Mouse (Mus musculus) heart, postnatal 0 days (tissue): ENCODE measurements around the gene Il27. TPM values are rescaled to one million over a fixed set of nuclear protein-coding genes. Genes with fewer than 3 reads are reported as not detected.

Source experiments
- ATAC-seq: fragments of 200-750 bp; cut with Nextera tagmentation; 2 replicates; pipeline ENCODE4 v1.8.0; 2017; ENCODE audit warnings: low read depth, moderate number of reproducible peaks, moderate library complexity; ENCODE audit not compliant: insufficient read depth
- DNase-seq: peaks from one replicate; pipeline ENCODE4 v3.0.0-alpha.2; 2016; ENCODE audit warnings: low spot score
- H3K27ac ChIP-seq: fragments of 300-500 bp; sonication (generic); 2 replicates; pipeline ENCODE4 v1.5.1; 2014; ENCODE audit warnings: low read depth, mild to moderate bottlenecking
- H3K27me3 ChIP-seq: fragments of 300-500 bp; sonication (generic); 2 replicates; pipeline ENCODE4 v1.6.1; 2014; ENCODE audit warnings: low read length, mixed read lengths; ENCODE audit not compliant: control insufficient read depth, insufficient read depth
- H3K36me3 ChIP-seq: fragments of 300-500 bp; sonication (generic); replicated peaks from 2 replicates; pipeline ENCODE4 v1.6.1; 2014; ENCODE audit warnings: low read length, mixed read lengths; ENCODE audit not compliant: control insufficient read depth, insufficient read depth
- H3K4me1 ChIP-seq: fragments of 300-500 bp; sonication (generic); 2 replicates; pipeline ENCODE4 v1.6.1; 2014; ENCODE audit warnings: antibody characterized with exemption; ENCODE audit not compliant: control insufficient read depth, insufficient read depth
- H3K4me2 ChIP-seq: fragments of 300-500 bp; sonication (generic); 2 replicates; pipeline ENCODE4 v1.6.1; 2014; ENCODE audit warnings: low read depth, mild to moderate bottlenecking, low read length, moderate library complexity
- H3K4me3 ChIP-seq: fragments of 300-500 bp; sonication (generic); 2 replicates; pipeline ENCODE4 v1.5.1; 2014; ENCODE audit warnings: low read depth, low read length
- H3K9ac ChIP-seq: fragments of 300-500 bp; sonication (generic); replicated peaks from 2 replicates; pipeline ENCODE4 v1.6.1; 2014; ENCODE audit warnings: low read depth, low read length, mixed read lengths
- H3K9me3 ChIP-seq: fragments of 300-500 bp; sonication (generic); replicated peaks from 2 replicates; pipeline ENCODE4 v1.6.1; 2016; ENCODE audit warnings: low read length; ENCODE audit not compliant: control insufficient read depth
- CTCF ChIP-seq: IDR thresholded peaks from 2 replicates; pipeline ENCODE4 v1.5.1; 2016; ENCODE audit warnings: antibody characterized with exemption, control low read depth, low read depth
- EP300 ChIP-seq: IDR thresholded peaks from 2 replicates; pipeline ENCODE4 v1.6.1; 2016; ENCODE audit warnings: antibody characterized with exemption, low read depth
- WGBS: fragments of 180-500 bp; shearing (Covaris S2); extraction: QIAGEN DNeasy Blood & Tissue Kit; methylation state at CpG from one replicate; pipeline ENCODE4 v1.1.7; 2014; 5-methylcytosine and 5-hydroxymethylcytosine counted together
- polyA plus RNA-seq: library from polyadenylated mRNA; unstranded; fragments of >200 nt; fragmentation: Nextera tagmentation; extraction: Ambion mirVana; gene quantifications from 2 replicates; pipeline ENCODE4 v1.2.1, GENCODE M21; 2015
- total RNA-seq: library from RNA; depleted of rRNA; stranded (reverse); fragments of >200 nt; gene quantifications from 2 replicates; pipeline ENCODE4 v1.2.3, GENCODE M21; 2014; ENCODE audit warnings: low replicate concordance

The Il27 gene
- total and polyA plus RNA-seq, 2 experiments from 2014 or later: not detected

DNA sequence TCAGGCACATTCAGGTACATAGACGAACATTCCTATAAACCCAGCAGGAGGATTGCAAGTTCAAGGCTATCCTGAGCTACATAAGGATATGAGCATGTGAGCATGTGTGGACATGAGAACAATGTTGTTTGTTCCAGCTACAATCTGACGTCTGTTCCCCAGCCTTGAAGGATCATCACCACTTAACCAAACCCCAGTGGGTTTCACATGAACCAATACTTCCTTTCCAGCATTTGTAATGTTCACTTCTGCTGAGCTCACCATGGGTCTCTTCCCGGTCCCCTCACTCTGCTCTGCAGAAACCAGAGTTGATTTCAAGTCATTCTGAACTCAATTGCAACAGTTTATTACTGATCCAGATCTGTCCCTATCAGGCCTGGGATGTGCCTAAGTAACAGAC is 7.9 kb upstream of the Il27 start:
- no peak for TF ChIP-seq EP300
- TF ChIP-seq CTCF: no peak
- no peaks in the 10 kb centered on the region for H3K36me3 ChIP-seq
- H3K27me3 ChIP-seq: no peaks in the 10 kb centered on the region
- H3K27ac ChIP-seq: no peak overlapping the region
- H3K4me1 ChIP-seq: no peaks in the 10 kb centered on the region
- no peak overlapping the region for H3K9ac ChIP-seq
- ATAC-seq (no peak), DNase-seq (no peak)
- WGBS: 73% methylated on average over 3 of the region's 3 CpGs
- H3K4me3 ChIP-seq: no peak overlapping the region
- no peak overlapping the region for H3K4me2 ChIP-seq
- H3K9me3 ChIP-seq: no peaks in the 10 kb centered on the region

DNA sequence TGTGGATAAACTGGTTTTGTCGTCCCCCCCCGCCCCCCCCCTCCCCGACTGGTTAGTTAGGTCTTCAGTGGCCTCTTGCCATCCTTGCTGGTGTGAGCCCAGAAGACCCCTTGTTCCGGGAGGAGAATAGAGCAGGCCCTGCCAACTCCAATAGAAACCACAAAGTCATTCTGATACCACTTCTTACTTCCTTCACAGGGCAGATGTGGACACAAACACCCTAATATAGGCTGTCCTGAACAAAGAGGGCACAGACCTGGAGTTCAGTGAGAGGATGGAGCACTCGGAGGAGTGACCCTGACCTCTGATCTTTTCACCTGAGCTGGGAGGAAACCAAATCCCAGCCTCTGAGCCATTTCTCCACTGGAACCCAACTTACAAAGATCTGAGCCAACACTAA is 7.2 kb upstream of the Il27 start:
- Histone ChIP-seq H3K9ac (no peak overlapping the region), H3K4me2 (no peak overlapping the region), H3K9me3 (no peaks in the 10 kb centered on the region), H3K27me3 (no peaks in the 10 kb centered on the region), H3K4me1 (no peaks in the 10 kb centered on the region), H3K27ac (no peak overlapping the region), H3K36me3 (no peaks in the 10 kb centered on the region), H3K4me3 (no peak overlapping the region)
- no peak for ATAC-seq
- WGBS: 36% methylated on average over 5 of the region's 5 CpGs
- TF ChIP-seq EP300 (no peak), CTCF (no peak)
- DNase-seq: no peak

DNA sequence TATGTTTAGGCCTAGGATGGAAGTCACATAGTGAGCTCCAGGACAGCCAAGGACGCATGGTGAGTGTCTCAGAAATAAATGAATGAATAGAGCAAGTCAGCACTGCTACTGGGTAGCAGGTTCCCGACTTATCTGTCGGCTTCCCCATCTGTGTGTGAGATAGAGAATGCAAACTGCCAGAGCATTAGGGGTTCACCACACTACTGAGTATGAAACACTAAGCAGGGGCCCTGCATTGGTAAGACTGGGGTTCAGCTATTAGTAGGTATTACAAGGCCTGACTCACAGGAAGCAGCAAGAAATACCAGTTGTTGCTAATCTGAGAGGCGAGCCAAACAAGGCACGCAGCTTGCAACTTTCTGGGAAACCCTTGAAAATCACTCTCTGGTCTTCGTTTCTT is 4.2 kb upstream of the Il27 start:
- DNase-seq: no peak
- Histone ChIP-seq H3K9me3 (no peaks in the 10 kb centered on the region), H3K27me3 (no peaks in the 10 kb centered on the region), H3K9ac (no peak overlapping the region), H3K27ac (no peak overlapping the region), H3K4me1 (no peaks in the 10 kb centered on the region), H3K4me3 (no peak overlapping the region), H3K4me2 (no peak overlapping the region), H3K36me3 (no peaks in the 10 kb centered on the region)
- ATAC-seq: no peak
- TF ChIP-seq CTCF: no peak
- no peak for TF ChIP-seq EP300
- WGBS: 55% methylated on average over 6 of the region's 6 CpGs

DNA sequence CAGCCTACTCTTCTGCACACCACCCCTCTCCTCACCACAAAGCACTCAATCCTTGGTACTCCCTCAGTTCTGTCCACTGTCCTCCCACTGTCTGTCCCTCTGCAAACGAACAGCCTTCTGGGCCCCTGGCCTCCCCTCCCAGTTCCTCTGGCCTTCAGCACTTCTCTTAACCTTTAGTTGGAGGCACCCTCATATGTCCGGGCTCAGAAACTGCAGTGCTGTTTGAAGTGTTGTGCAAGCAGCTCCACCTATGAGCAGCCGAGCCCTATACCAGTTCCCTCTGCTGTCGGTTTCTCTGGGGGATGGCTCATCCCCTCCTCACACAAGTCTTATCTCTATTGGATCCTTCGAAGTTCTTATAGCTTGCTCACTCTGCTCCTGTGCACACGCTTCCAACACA is 1.7 kb upstream of the Il27 start:
- H3K36me3 ChIP-seq: no peaks in the 10 kb centered on the region
- H3K4me1 ChIP-seq: no peaks in the 10 kb centered on the region
- H3K4me3 ChIP-seq: no peak overlapping the region
- ATAC-seq (no peak), DNase-seq (no peak)
- no peaks in the 10 kb centered on the region for H3K9me3 ChIP-seq
- H3K27ac ChIP-seq: no peak overlapping the region
- TF ChIP-seq CTCF (no peak), EP300 (no peak)
- H3K4me2 ChIP-seq: no peak overlapping the region
- WGBS: 53% methylated on average over 6 of the region's 6 CpGs
- H3K27me3 ChIP-seq: no peaks in the 10 kb centered on the region
- no peak overlapping the region for H3K9ac ChIP-seq

DNA sequence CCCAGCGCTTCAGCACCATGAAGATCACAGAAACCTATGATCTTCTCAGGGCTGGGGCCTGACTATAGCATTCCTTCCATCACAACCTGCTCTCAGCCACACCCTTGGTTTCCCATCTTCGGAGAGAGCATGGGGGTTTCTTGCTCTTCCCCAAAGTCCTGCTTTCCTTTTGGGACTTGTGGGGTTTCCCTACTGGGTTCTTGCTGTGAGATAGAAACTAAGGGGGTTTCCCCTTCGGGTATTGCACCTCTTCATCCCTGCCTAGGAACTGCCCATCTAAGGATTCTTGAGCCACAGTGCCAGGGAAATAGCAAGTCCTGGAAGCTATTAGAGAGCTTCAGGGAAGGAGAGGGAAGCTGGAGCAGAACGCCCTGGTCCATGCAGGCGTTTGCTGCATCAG is 1.1 kb upstream of the Il27 start:
- no peaks in the 10 kb centered on the region for H3K36me3 ChIP-seq
- H3K4me2 ChIP-seq: no peak overlapping the region
- H3K27ac ChIP-seq: no peak overlapping the region
- ATAC-seq (no peak), DNase-seq (no peak)
- H3K4me1 ChIP-seq: no peaks in the 10 kb centered on the region
- WGBS: 69% methylated on average over 5 of the region's 5 CpGs
- no peaks in the 10 kb centered on the region for H3K27me3 ChIP-seq
- no peak for TF ChIP-seq EP300
- no peak for TF ChIP-seq CTCF
- H3K4me3 ChIP-seq: no peak overlapping the region
- H3K9me3 ChIP-seq: no peaks in the 10 kb centered on the region
- no peak overlapping the region for H3K9ac ChIP-seq

DNA sequence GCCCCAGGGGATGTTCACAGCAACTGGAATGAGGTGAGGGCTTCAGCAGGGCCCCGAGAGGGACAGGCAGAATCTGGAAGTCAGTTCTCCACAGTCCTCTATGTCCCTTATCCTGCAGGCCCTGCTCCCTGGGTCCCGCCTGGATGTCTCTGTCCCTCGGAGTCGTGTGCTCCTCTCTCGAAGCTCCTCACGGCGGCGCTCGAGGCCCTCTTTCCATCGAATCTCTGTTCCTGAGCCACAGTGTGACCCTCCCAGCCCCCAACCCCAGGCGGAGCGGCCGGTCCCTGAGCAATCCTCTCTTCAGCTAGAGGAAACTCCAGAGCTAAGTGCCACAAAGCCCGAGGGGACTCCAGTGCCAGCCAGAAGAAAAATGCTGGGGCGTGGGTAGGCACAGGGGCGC is 7.0 kb downstream of the Il27 start:
- Histone ChIP-seq H3K4me1 (peaks cover 7% of the 10 kb centered on the region; the same call in 1 of the 2 replicates), H3K4me2 (no peak overlapping the region), H3K27me3 (no peaks in the 10 kb centered on the region), H3K36me3 (no peaks in the 10 kb centered on the region), H3K9ac (no peak overlapping the region), H3K27ac (no peak overlapping the region), H3K9me3 (no peaks in the 10 kb centered on the region), H3K4me3 (no peak overlapping the region)
- TF ChIP-seq EP300 (no peak), CTCF (peak; percentile 51)
- peak; percentile 64 for DNase-seq
- 11% methylated on average over 14 of the region's 16 CpGs for WGBS
- ATAC-seq: peak; percentile 59; the same call in 1 of the 2 replicates
